Mouse (Mus musculus): ENCODE data around the gene Suclg2.
"Not testable (repeated sequence)": the region's sequence is repeated elsewhere in the genome, so short reads cannot be mapped to it uniquely, and the experiment has no call there.

Gene Suclg2

DNA sequence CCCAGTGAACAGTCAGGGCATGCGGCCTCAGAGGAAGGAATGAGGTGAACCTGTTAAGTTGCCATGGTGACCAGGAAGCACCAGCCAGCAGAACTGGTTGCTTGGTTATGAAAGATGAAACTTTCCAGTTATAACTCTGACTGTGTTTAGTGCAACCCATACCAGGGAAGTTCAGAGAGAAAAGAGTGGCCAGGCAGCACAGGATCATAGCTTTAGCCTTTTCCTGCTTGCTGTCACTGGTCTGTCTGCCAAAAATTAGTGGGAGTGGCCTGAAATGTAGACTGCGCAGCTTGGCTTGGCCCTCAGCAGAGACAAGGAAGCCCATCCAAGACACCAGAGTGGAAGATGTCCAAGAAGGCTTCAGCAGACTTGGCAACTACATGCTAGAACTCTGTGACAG is 96.8 kb downstream of the Suclg2 start:
- DNase-seq (ENCODE audit: low spot score in 2 of 2): peak in 1 of 2 experiments; percentile 57

DNA sequence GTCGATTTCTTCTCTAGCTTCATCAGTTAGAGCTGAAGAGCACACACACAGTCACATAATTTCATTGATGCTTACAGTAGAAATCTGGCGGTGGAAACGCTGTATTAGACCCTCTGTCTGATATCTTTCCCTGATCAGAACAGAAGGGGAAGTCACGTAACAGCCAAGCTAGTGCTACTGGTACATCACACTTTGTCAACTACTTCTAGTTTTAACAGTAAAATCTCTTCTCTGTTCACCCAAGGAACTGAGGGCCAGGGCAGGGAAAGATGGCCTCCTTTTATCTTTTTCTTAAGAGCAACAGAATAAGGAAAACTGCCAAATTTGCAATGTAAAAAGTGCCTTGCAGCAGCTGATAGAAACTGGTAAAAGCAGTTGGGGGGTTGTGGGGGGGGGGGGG is 97.8 kb downstream of the Suclg2 start:
- DNase-seq (ENCODE audit: low spot score in 2 of 2): no peak

DNA sequence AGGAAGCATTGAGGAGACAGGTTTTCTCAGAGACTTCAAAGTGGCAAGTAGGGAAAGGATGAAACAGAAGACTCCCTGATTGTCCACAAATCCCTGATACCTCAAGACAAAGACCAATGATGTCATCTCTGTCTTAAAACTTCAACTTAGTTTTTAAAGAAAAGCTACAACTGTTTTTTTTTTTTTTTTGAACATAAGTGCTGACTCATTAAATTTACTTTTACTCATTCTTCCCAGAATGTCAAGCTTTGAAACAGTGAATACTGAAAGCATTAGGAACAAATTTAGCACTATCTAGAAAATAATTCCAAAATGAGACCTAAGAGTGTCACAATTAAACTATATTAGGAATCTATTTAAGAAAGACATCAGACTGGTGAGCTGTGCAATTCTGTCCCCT is 98.8 kb downstream of the Suclg2 start:
- no peak for DNase-seq (ENCODE audit: low spot score in 2 of 2)

DNA sequence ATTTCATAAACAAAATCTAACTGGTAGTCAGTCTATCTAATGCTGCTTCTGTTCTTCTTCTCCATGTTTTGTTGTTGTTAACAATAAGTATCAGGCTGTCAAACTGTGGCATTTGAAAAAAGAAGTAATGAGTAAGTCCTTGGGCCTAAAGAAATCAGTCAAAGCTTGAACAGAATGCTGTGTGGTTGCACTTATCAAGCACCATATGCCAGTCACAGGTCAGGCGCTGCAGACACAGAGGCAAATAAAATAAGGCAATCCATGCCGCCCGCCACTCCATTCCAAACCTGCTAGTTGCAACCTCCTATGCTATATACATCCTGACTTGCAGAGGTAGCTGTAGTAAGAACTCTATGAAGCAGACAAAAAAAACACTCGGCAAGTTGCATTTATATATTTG is 100.2 kb downstream of the Suclg2 start:
- no peak for DNase-seq (ENCODE audit: low spot score in 2 of 2)

DNA sequence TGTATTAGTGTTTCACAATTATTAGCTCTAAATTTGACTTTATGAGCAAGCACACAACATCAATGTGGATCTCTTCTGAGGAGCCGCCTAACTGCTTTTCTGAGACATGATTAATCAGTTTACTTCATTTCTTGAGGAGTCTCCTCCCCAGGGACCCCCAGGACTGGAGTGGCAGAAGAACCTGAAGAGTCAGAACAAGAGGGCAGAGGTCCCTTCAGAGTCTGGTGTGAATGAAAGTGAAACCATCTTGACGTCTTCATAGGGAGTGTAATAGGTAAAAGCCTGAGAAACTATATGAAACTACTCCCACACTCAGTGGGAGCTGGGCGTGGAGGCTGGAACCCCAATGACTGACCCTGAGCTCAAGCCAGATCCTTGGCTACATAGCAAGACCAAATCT is 105.4 kb downstream of the Suclg2 start:
- no peak for DNase-seq (ENCODE audit: low spot score in 2 of 2)

DNA sequence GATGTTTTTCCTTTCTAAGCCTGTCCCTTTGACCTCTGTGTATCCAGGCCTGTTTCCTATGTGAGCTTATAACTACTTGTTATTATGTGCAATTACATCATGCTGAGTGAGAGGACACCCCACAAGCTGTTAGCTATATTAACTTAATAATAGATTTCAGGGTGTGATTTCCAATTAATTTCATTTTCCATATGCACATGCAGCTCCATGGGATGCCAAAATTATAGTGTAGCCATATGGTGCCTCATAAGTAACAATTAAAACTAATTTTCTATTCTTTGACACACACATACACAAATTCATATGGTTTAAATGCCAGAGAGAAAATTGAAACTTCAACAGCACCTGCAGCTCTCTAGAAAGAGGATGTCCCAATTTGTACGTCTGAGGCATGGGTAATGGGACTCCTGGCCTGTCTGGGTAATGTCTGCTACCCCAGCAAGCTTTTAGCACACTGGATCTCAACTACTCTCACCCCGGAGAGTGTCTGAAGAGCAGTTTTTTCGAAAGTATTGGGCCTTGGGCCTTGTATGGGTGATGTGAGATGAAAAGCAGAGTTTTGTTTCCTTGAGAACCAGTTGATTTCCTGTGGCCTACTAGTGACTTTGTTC is 106.1 kb downstream of the Suclg2 start:
- DNase-seq (ENCODE audit: low spot score in 2 of 2): no peak

DNA sequence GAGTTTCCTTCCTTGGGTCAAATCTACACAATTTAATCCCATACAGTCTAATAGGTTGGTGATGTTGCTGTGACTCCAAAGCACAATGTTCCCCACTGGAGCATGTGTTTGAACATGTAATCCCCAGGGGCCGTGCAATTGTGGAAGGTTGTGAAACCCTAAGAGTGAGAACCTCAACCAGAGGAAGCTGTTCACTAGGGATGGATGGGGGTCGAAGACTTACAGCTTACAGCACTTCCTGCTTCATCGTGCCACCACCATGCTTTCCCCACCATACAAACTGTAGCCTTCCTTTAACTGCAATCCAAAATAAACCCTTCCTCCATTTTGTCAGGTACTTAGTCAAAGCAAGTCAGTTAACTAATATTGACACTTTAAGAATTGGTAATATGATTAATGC is 107.5 kb downstream of the Suclg2 start:
- no peak for DNase-seq (ENCODE audit: low spot score in 2 of 2)

DNA sequence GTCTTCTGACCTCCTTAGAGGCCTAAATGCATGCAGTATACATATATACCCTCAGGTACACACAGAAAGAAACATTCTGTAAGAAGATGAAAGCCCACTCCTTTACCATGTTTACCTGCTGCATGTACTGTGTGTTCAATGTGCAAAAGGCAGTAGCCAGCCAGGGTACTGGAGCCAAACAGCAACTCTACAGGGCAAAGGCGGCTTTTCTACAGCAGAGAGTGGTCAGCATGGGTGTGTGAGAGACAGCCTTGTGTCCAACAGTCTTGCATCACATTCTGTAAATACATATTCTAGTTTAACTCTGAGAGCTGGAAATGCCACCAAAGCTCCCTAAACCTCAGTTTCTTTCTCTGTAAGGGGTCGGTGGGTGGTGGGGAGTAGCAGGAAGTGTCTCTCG is 110.5 kb downstream of the Suclg2 start:
- no peak for DNase-seq (ENCODE audit: low spot score in 2 of 2)

DNA sequence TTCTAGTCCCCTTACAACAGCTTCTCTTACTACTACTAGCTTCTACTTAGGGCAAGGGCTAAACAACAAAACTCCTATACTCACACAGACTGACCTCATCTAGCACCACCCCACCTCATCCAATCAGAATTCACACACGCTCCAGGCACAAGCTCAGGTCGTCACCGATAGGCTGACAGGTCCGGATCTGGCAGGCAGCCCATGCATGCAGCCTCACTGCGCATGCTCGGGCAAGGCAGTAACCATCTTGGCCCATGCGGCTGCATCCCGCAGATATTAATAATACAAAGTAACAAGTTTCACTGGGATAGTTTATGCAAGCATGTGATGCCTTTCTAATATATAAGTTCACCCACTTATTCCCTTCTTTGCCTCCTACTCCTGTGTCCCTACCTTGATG is 117.9 kb downstream of the Suclg2 start:
- DNase-seq (ENCODE audit: low spot score in 2 of 2): not testable (repeated sequence)

DNA sequence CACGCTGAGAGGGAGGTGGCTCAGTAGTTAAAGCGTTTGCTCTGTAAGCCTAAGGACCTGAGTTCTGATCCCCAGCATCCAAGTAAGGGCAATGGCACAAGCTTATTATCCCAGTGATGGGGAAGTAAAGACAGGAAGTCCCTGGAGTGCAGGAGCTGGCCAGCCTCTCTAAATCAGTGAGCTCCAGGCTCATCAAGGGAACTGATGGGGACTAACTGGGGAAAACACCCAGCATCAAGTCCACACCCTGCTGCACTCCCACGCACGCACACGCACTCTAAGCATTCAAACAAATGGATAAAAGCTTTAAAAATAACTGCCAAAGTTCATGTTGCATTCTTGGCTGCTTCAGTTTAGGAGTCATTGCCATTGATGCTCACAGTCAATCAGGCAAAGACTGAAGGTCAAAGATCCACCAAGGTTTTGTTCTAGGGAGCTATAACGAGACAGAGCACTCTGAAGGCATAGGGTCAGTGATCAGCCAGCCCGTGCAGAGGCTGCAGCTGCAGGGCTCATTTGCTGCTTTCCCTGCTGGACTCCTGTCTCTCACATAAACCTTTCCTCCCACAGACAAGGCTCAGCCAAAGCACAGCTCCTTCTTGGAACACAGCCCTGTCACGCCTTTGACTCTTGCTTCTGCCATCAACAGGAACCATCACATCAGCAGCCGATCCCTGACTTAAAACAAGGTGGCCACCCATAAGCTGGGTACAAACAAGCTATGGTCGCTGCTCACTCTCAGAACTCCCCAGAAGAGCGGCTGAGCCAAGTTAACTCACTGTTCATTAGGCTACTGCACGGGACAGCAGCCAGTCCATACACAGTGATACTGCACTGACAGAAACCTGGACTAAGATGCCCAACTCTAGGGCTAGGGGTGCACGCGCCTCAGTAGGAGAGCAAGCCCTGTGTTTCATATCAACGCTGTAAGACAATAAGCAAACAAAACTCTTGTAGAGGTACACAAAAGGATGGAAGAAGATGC is 121.5 kb downstream of the Suclg2 start:
- no peak for DNase-seq (ENCODE audit: low spot score in 2 of 2)

DNA sequence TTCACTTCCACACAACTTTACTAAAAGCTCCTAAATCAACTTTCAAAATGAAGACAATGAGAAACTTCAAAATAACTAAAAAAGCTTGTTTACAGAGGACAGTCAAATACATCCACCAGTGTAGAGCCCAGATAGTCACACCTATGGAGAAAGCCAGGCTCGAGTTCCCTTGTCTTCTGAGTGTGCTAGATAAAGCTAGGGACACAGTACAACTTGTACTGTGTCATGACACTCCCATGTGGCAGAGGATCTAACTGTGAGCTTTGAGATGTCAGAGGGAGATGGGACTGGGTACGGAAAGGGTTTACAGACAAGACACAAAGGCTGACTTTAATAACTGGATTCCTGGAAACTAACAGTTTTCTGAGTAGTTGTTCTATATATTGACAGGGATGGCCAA is 122.7 kb downstream of the Suclg2 start:
- DNase-seq (ENCODE audit: low spot score in 2 of 2): no peak

DNA sequence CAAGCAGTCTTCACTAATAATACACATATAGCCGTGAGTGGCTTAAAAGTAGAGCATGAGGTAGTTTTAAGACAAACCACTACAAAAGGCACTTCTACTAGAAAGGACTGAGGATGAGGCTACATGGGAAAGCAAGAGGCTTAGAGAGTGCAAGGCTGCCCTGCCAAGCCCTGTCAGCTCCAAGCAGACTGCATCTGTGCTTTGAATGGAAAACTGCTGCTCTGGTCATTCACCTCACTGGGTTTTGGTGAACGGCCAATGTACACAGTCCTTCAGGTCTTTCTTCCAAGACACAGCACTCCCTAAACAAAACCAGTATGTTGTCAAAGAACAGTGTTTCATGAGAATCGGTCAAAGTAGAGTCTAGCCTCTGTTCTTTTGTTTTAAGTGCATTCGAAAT is 124.4 kb downstream of the Suclg2 start:
- DNase-seq (ENCODE audit: low spot score in 2 of 2): peak in 1 of 2 experiments; percentile 30

DNA sequence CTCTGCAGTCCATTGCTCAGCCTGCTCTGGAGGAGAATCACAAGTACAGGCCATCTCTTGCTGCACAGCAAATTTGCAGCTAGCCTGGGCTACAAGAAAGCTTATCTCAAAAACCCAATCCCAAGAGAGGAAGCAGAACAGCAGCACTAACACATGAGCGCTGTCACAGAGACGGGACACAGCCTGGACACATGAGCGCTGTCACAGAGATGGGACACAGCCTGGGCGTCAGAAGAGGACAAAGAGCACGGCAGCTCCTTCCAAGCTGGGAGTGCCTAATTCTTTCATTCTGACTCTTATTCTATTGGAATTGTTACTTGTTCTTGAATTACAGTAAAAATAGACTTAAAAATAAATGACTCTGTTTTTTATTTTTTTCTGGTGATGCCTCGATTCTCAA is 126.2 kb downstream of the Suclg2 start:
- DNase-seq (ENCODE audit: low spot score in 2 of 2): no peak

DNA sequence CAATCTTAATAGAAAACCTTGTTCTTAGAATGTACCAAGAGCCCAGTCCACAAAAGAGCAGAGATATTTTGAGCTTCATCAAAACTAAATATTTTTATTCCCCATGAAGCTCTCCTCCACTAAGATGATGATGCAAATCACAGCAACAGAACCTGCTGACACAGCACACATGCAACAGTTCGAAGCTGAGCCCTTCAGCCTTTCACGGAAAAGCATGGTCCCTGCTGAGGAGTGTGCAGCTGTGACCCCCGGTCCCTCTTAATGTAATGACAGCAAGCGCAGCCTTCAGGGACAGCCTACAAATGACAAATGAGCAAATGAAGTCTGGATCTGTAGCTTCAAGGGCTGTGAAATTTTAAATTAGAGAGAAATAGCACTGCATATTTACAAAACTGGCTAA is 128.1 kb downstream of the Suclg2 start:
- no peak for DNase-seq (ENCODE audit: low spot score in 2 of 2)

DNA sequence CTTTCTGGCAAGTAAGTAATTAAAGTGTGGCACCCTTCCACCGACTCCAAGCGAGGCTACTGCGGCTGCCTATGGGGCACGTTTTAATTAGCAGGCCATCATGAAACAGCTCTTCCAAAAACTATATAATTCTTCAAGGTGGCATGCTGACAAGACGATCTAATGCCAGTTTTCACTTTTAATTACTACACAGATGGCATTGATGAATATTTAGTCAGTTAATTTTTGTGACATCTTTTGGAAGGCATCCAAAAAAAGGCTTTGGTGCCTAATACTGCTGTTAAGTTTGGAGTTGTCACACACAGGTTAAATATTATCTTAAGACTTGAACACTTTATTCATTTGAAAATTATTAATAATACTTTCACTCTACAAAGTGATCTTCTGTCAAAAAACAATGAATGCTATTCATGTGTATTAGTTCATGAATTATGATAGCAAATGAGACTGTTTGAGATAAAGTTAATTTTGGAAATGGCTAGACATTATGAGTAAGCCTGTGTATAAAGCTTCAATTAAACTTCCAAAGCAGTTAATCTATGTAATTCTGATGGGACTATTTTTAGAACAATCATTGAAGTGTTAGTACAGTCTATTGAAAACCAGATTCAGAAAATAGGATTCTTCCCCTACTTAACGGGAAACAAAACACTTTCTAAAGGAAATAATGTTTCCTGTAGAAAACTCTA is 131.3 kb downstream of the Suclg2 start:
- DNase-seq (ENCODE audit: low spot score in 2 of 2): peak in 1 of 2 experiments; percentile 16

DNA sequence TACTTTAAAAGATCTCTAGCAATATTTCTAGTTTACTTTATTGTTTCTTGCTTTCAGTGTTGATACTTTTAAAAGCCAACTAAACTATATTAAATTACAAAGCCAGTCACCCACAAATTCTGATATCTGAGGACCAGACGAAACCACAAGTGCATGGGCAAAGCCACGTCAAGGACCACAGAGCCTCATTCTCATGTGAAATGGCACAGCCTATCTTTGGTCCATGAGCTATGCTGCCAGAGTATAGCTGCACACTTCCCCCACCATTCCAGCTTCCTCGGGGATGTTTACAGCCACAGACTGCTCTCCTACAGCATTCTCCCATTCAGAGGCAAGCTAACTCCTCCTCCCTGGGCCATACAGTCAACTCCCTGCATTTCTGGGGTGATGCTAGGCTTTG is 136.7 kb downstream of the Suclg2 start:
- no peak for DNase-seq (ENCODE audit: low spot score in 2 of 2)

DNA sequence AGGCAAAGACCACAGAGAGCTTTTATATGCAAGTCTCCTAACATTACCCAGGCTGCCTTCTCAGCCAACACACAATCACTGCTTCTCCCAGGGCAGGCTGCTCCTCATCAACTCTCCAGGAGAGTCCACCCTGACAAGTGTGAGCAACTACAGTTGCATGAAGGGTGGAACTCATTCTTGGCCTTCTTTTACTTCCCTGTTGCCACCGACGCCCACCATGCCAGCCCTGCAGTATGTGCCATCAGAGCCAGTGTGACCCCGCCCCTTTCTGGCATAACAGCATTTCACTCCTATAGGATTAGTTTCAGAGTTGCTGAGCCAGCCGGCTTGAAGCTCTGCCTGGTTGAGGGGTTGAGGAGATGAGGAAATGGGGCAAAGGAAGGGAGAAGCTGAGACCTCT is 138.8 kb downstream of the Suclg2 start:
- DNase-seq (ENCODE audit: low spot score in 2 of 2): no peak

DNA sequence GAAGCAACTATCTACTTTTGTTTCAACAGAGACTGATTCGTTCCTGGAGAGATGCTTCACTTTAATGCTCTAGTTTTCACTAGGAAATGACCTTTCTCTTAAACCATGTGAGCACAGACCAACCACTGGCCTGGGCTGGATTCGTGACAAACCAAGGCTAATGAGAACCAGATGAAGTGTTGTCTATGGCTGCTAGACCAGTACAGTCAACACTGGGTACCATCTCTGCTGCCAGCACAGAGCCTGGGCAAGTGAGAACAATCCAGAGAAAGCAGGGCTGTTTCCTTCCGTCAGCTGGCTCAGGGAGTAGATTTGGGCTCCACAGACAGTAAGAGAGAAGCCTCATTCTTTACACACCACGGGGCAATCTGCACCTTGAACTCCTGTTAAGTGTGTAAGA is 143.1 kb downstream of the Suclg2 start:
- no peak for DNase-seq (ENCODE audit: low spot score in 2 of 2)

DNA sequence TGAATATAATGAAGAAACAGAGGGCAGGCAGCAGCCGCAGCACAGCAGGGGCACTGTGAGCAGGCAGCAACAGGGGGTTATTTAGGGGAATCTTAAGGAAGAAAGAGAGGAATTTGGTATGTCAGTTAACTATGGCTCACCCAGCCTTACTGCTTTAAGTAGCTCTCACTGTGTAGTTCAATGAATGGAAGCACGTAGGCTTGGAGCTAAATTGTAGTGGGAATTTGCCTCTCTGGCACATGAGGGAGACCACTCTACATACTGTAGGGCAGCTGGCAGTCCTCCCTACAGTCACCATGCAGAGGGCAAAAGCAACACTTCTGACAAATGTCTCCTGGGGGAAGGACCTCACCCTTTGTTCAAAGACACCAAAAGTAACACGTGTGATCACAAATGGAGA is 143.7 kb downstream of the Suclg2 start:
- DNase-seq (ENCODE audit: low spot score in 2 of 2): no peak

DNA sequence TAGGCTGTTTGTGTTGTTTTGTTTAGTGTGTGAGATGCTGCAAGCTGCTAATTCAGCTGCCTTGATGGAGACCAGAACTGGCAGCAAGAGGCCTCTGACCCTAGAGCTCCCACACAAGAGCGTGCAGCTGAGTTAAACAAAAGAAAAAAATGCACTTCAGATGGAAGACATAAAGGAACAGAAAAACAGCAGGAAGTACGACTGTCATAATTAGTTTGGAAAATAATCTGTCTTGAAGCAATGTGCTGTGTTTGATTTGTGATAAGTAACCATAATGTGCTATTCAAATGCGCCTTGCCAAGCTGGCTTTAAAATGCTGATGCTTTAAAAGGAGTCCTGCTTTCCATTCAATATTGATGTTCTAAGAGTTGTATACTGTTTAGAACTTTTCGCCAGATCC is 144.2 kb downstream of the Suclg2 start:
- no peak for DNase-seq (ENCODE audit: low spot score in 2 of 2)

DNA sequence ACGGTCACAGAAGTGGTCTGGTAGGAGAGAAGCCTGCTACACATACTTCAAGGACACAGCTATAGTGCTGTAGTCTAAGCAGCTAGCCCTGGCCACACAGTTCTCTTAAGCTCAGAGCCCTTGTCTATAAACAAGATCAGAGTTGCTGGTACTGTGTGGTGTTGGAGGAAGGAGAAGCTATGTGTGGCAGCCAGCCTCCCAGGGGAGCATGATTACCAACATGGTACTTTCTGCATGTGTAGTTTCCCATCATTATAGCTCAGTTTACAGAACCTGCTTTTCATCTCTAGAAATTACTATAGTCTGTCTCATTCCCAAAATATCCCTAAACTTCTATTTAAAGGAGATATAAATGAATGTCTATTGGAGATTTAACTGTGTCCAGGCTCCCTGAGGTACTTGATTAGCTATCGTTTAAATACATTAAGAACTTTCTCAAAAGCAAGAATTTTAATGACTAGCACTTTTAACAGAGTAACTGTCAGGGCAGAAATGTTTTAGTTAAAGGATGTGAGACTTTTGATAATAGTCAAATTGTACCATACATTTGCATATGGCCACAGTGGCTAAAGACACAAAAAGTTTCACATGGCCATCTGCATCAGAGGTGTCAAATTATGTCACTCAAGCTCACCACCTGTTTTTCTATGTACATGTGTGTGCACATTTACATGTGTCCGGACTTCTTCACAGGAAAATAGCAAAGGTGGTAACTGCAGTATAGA is 145.4 kb downstream of the Suclg2 start:
- no peak for DNase-seq (ENCODE audit: low spot score in 2 of 2)

DNA sequence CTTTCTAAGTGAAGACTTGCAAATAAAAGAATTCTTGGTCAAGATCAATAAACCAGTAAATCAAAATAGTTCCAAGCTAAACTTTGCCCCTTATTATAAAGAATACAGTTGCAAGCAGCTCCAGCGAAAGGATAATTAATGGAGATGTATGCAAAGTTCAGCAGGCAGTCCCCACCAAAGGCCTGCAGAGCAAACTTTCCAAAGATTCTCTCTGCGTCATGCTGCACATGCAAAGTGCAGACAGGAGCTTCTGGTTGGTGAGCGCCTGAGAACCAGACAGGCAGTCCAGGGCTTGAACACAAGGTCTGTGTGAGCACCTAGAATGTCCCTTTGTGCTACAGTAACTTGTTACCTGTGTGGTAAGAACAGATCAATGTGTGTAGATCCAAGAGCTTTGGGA is 147.0 kb downstream of the Suclg2 start:
- no peak for DNase-seq (ENCODE audit: low spot score in 2 of 2)

Measured in cerebellum, postnatal 4 days (tissue).